Mouse (Mus musculus) 416B (cell line): ENCODE measurements around the gene B4galt4.
A peak's percentile ranks its signal among the peaks of the same experiment; 100 is the strongest.
"Not testable (repeated sequence)": the region's sequence is repeated elsewhere in the genome, so short reads cannot be mapped to it uniquely, and the experiment has no call there.

ENCODE experiments used
- DNase-seq: peaks from one replicate; pipeline ENCODE4 v3.0.0; 2011; ENCODE audit warnings: low read depth

The B4galt4 gene

GRCm38 (mm10) chr16:38771145-38771544 is 29.1 kb downstream of the B4galt4 start:
- no peak for DNase-seq

- no peak for DNase-seq
These were observed 30.9 kb downstream of the B4galt4 start for GRCm38 (mm10) chr16:38772906-38773496.

- no peak for DNase-seq
These were observed 33.1 kb downstream of the B4galt4 start for GRCm38 (mm10) chr16:38774964-38775746.

- no peak for DNase-seq
These were observed 34.3 kb downstream of the B4galt4 start for GRCm38 (mm10) chr16:38776342-38776741.

GRCm38 (mm10) chr16:38780960-38781572 is 39.0 kb downstream of the B4galt4 start:
- DNase-seq: no peak

GRCm38 (mm10) chr16:38781946-38782345 is 39.9 kb downstream of the B4galt4 start:
- DNase-seq: no peak

- no peak for DNase-seq
These were observed 40.5 kb downstream of the B4galt4 start for GRCm38 (mm10) chr16:38782524-38783067.

- no peak for DNase-seq
These were observed 43.2 kb downstream of the B4galt4 start for GRCm38 (mm10) chr16:38785301-38785700.

GRCm38 (mm10) chr16:38789016-38789415 is 47.0 kb downstream of the B4galt4 start:
- DNase-seq: no peak

- no peak for DNase-seq
These were observed 47.9 kb downstream of the B4galt4 start for GRCm38 (mm10) chr16:38789966-38790365.

- DNase-seq: no peak
These were observed 51.1 kb downstream of the B4galt4 start for GRCm38 (mm10) chr16:38793120-38793519.

- no peak for DNase-seq
These were observed 56.9 kb downstream of the B4galt4 start for GRCm38 (mm10) chr16:38798957-38799450.

GRCm38 (mm10) chr16:38800091-38800490 is 58.0 kb downstream of the B4galt4 start, which contains the start of gene Upk1b:
Upk1b (minus strand) TSS chr16:38800328.
- DNase-seq: no peak

- DNase-seq: not testable (repeated sequence)
These were observed 65.7 kb downstream of the B4galt4 start for GRCm38 (mm10) chr16:38807796-38808195.

- no peak for DNase-seq
These were observed 68.1 kb downstream of the B4galt4 start for GRCm38 (mm10) chr16:38810196-38810595.

- peak; percentile 68 for DNase-seq
These were observed 70.5 kb downstream of the B4galt4 start for GRCm38 (mm10) chr16:38812521-38812920.
